Mouse (Mus musculus) frontal cortex, postnatal 36 days (tissue): ENCODE measurements around the gene Vmn2r48.
"Not testable (repeated sequence)": the region's sequence is repeated elsewhere in the genome, so short reads cannot be mapped to it uniquely, and the experiment has no call there.

Source experiments
- DNase-seq, 2 experiments: peaks; one replicate each; pipeline ENCODE4 v3.0.0; 2022; ENCODE audit warnings: low spot score in 2 of 2

Gene Vmn2r48

GRCm38 (mm10) chr7:9953485-9953884 lies at the start of gene Vmn2r48:
Vmn2r48 (minus strand) TSS chr7:9953585.
- not testable (repeated sequence) for DNase-seq

GRCm38 (mm10) chr7:9992157-9992556 lies 38.8 kb upstream of the Vmn2r48 start, which contains the start of gene Vmn2r49:
Vmn2r49 (minus strand) TSS chr7:9992257.
- DNase-seq, result not testable (repeated sequence)
